8 mouse cellular contexts compared by ENCODE assay signal in genomic region chr9:90113651-90114566, GRCm38 (mm10). TPM values are rescaled to one million over a fixed set of nuclear protein-coding genes. Genes with fewer than 3 reads are reported as not detected.
DNase-seq lines count a peak whose midpoint lies in the region; ATAC-seq lines count a peak whose summit lies in the region.

No protein-coding gene starts in this region.

- peaks cover 16% of the 10 kb centered on the region for H3K4me1 ChIP-seq in hindbrain, embryonic 12.5 days

- H3K9ac ChIP-seq in hindbrain, embryonic 12.5 days = peak overlapping the region; percentile 96

- H3K4me2 ChIP-seq in hindbrain, embryonic 12.5 days (replicated peaks) = peak overlapping the region; percentile 91

- peak overlapping the region; percentile 99 for H3K27ac ChIP-seq in hindbrain, embryonic 12.5 days

- peak; percentile 96 for DNase-seq in NIH3T3 (ENCODE audit: low read depth)
- DNase-seq in cerebellum, postnatal 10 days = peak; percentile 89 to 94
- peak; percentile 87 to 90 for DNase-seq in frontal cortex, postnatal 10 days (ENCODE audit: low spot score in 2 of 2)
- peak; percentile 80 to 84 for DNase-seq in layer of hippocampus, postnatal 25 days (ENCODE audit: extremely low spot score in 1 of 2, low spot score in 1 of 2)
- peak; percentile 96 for DNase-seq in lung, postnatal 25 days (ENCODE audit: low spot score)
- DNase-seq in retina, embryonic 14.5 days (ENCODE audit: low spot score) = peak; percentile 87
- DNase-seq in thymus, postnatal 4 days = peak; percentile 95

- ATAC-seq in hindbrain, embryonic 12.5 days (ENCODE audit: low FRiP score) = peak; percentile 71

- peak overlapping the region; percentile 89 for H3K4me3 ChIP-seq in hindbrain, embryonic 12.5 days

- H3K36me3 ChIP-seq in hindbrain, embryonic 12.5 days = peaks cover 6% of the 10 kb centered on the region; the same call in 1 of the 2 replicates

- no peaks in the 10 kb centered on the region for H3K27me3 ChIP-seq in hindbrain, embryonic 12.5 days

- H3K9me3 ChIP-seq in hindbrain, embryonic 12.5 days (replicated peaks) = no peaks in the 10 kb centered on the region

- WGBS in hindbrain, embryonic 12.5 days = under 1% methylated on average over 67 of the region's 82 CpGs

RNA-seq across cellular contexts. Expression of gene Morf4l1, which starts 0.7 kb away (rescaled TPM):
- 512 and 551 TPM in 2 replicates for polyA plus RNA-seq in hindbrain, embryonic 12.5 days (2016; fragmentation: Nextera tagmentation; extraction: Ambion mirVana)
- 100 to 1,000 TPM; 401 to 432 TPM for total RNA-seq in layer of hippocampus, postnatal 25 days (2021)

RNA-seq across cellular contexts. Expression of gene Adamts7, which starts 49.0 kb away (rescaled TPM):
- polyA plus RNA-seq in hindbrain, embryonic 12.5 days (2016; fragmentation: Nextera tagmentation; extraction: Ambion mirVana) = 23.4 and 28.0 TPM in 2 replicates
- total RNA-seq in layer of hippocampus, postnatal 25 days (2021) = under 1 TPM; 0.62 to 0.77 TPM

RNA-seq across cellular contexts. Expression of gene Ctsh, which starts 60.0 kb away (rescaled TPM):
- 12.6 and 13.7 TPM in 2 replicates for polyA plus RNA-seq in hindbrain, embryonic 12.5 days (2016; fragmentation: Nextera tagmentation; extraction: Ambion mirVana)
- 10 to 100 TPM; 15.2 to 18.1 TPM for total RNA-seq in layer of hippocampus, postnatal 25 days (2021)

Comparison
In these comparisons a context has a peak if more than half of its experiments do, and no peak if none do; other contexts are left out.
1. Peak in every context shown above with its lines: DNase-seq, ATAC-seq, H3K4me3 ChIP-seq and H3K27ac ChIP-seq.